Comparison of ENCODE assay signal across 9 mouse cellular contexts in genomic region chr6:98003114-98003513, GRCm38 (mm10).
A peak's percentile ranks its signal among the peaks of the same experiment; 100 is the strongest.
DNase-seq lines count a peak whose midpoint lies in the region; ATAC-seq and TF ChIP-seq lines count a peak whose summit lies in the region.
"Had no signal": no experiment of that assay in that cellular context is flagged by ENCODE, and none has a peak within 500 bp of the region (broad histone marks: within the 10 kb centered on the region; RNA-seq: fewer than 3 reads in every experiment).

No protein-coding gene starts in this region.

- no peak overlapping the region for H3K4me2 ChIP-seq in forebrain, postnatal 0 days (ENCODE audit: low read depth)
- H3K4me2 ChIP-seq in midbrain, postnatal 0 days (ENCODE audit: low read depth, low read length, poor library complexity, severe bottlenecking) = no peak overlapping the region
- H3K4me2 ChIP-seq: limb, embryonic 12.5 days had no signal

- H3K4me1 ChIP-seq in forebrain, postnatal 0 days (ENCODE audit: insufficient read depth) = no peaks in the 10 kb centered on the region
- H3K4me1 ChIP-seq in midbrain, postnatal 0 days (ENCODE audit: insufficient read depth, low read length) = no peaks in the 10 kb centered on the region
- H3K4me1 ChIP-seq: limb, embryonic 12.5 days had no signal

- H3K36me3 ChIP-seq in forebrain, postnatal 0 days (ENCODE audit: insufficient read depth) = no peaks in the 10 kb centered on the region
- H3K36me3 ChIP-seq in midbrain, postnatal 0 days (ENCODE audit: insufficient read depth, low read length) = no peaks in the 10 kb centered on the region
- H3K36me3 ChIP-seq: limb, embryonic 12.5 days had no signal

- in situ Hi-C loops in Patski (cut with MboI; ENCODE audit: low pct_unique_long_range_greater_than_20kb) = loop anchor here (5.0 kb wide), 1 partner anchor 246 kb away; no protein-coding TSS in a partner anchor

- no peak overlapping the region for H3K27ac ChIP-seq in forebrain, postnatal 0 days (ENCODE audit: low read depth, low read length)
- H3K27ac ChIP-seq in midbrain, postnatal 0 days (ENCODE audit: low read depth, low read length) = no peak overlapping the region
- H3K27ac ChIP-seq: limb, embryonic 12.5 days had no signal

- WGBS in forebrain, postnatal 0 days = 16% methylated on average over 3 of the region's 3 CpGs
- WGBS in midbrain, postnatal 0 days = 5% methylated on average over 3 of the region's 3 CpGs

- peak; percentile 62 for TF ChIP-seq CTCF in Patski (IDR thresholded peaks at IDR 0.05)
- TF ChIP-seq CTCF in forebrain, postnatal 0 days (IDR thresholded peaks at IDR 0.05; ENCODE audit: low read depth) = peak; percentile 69
- TF ChIP-seq CTCF in midbrain, postnatal 0 days (IDR thresholded peaks at IDR 0.05) = peak; percentile 79

- H3K4me3 ChIP-seq in forebrain, postnatal 0 days (ENCODE audit: low read depth, low read length) = no peak overlapping the region
- no peak overlapping the region for H3K4me3 ChIP-seq in midbrain, postnatal 0 days (ENCODE audit: low read depth, low read length)
- H3K4me3 ChIP-seq: limb, embryonic 12.5 days had no signal

- no peak for ATAC-seq in Patski
- ATAC-seq in forebrain, postnatal 0 days = peak; percentile 80
- ATAC-seq in midbrain, postnatal 0 days (ENCODE audit: low FRiP score) = no peak
- no peak for ATAC-seq in monocyte, adult 5-6 weeks (replicated peaks; ENCODE audit: insufficient number of reproducible peaks, low FRiP score, low TSS enrichment, poor library complexity, severe bottlenecking)

- DNase-seq in heart, postnatal 10 days = peak; percentile 35 to 44
- no peak for DNase-seq in heart, postnatal 25 days (ENCODE audit: low spot score)
- peak; percentile 62 for DNase-seq in 416B (ENCODE audit: low read depth)
- DNase-seq in Patski (ENCODE audit: low read depth, low spot score) = no peak
- peak; percentile 85 for DNase-seq in forebrain, postnatal 0 days
- peak; percentile 88 for DNase-seq in midbrain, postnatal 0 days (ENCODE audit: low spot score)
- no peak for DNase-seq in urinary bladder, postnatal 25 days (ENCODE audit: low spot score)

- H3K9me3 ChIP-seq in forebrain, postnatal 0 days (ENCODE audit: low read length) = no peaks in the 10 kb centered on the region
- no peaks in the 10 kb centered on the region for H3K9me3 ChIP-seq in midbrain, postnatal 0 days (ENCODE audit: low read length)
- H3K9me3 ChIP-seq: limb, embryonic 12.5 days had no signal

- intact Hi-C loops in heart, postnatal 10 days (cut with DNase I) = loop anchor here (1.0 to 10.0 kb wide), 5 partner anchors 86 to 728 kb away; no protein-coding TSS in a partner anchor
- intact Hi-C loops in heart, postnatal 25 days (cut with DNase I) = loop anchor here (2.0 to 10.0 kb wide), 5 partner anchors 86 to 748 kb away; partner anchors contain the start of gene Lmod3

- H3K27me3 ChIP-seq in Patski = no peaks in the 10 kb centered on the region
- H3K27me3 ChIP-seq in forebrain, postnatal 0 days (ENCODE audit: insufficient read depth, low read length) = no peaks in the 10 kb centered on the region
- no peaks in the 10 kb centered on the region for H3K27me3 ChIP-seq in midbrain, postnatal 0 days (ENCODE audit: insufficient read depth, low read length)
- H3K27me3 ChIP-seq: limb, embryonic 12.5 days had no signal

- POLR2A ChIA-PET in Patski (lab: Charles Lee) = no interaction called here

- CTCF ChIA-PET in Patski (lab: Charles Lee) = interaction anchor here (0.9 to 3.4 kb wide), 12 partner anchors 12 to 245 kb away, joined by 3 to 37 read pairs (median 4); partner anchors contain the start of gene Mitf

- no peak overlapping the region for H3K9ac ChIP-seq in forebrain, postnatal 0 days
- H3K9ac ChIP-seq in midbrain, postnatal 0 days (replicated peaks; ENCODE audit: low read length, poor library complexity, severe bottlenecking) = no peak overlapping the region
- H3K9ac ChIP-seq: limb, embryonic 12.5 days had no signal

Comparison
In these comparisons a context has a peak if more than half of its experiments do, and no peak if none do; other contexts are left out.
1. DNase-seq: peak in heart, postnatal 10 days (2 of 2), 416B (single experiment), forebrain, postnatal 0 days (single experiment) and midbrain, postnatal 0 days (single experiment); none in heart, postnatal 25 days (single experiment), Patski (single experiment) and urinary bladder, postnatal 25 days (single experiment).
2. Peak in every context shown above with its lines, with median percentiles within 50 percentile points of each other: CTCF ChIP-seq.